Mouse (Mus musculus) ES-Bruce4 (cell line): ENCODE measurements around the gene Cfap45.

ENCODE experiments used
- CTCF ChIP-seq: IDR thresholded peaks from one replicate; pipeline ENCODE4 v1.8.1; 2011; ENCODE audit warnings: low read depth, low read length
- EP300 ChIP-seq: IDR thresholded peaks from 2 replicates; pipeline ENCODE4 v1.6.1; 2011; ENCODE audit warnings: low read depth, low read length; ENCODE audit not compliant: insufficient read depth
- POLR2A ChIP-seq: IDR thresholded peaks from one replicate; pipeline ENCODE4 v1.8.1; 2011; ENCODE audit warnings: low read length; ENCODE audit not compliant: insufficient read depth

DNA sequence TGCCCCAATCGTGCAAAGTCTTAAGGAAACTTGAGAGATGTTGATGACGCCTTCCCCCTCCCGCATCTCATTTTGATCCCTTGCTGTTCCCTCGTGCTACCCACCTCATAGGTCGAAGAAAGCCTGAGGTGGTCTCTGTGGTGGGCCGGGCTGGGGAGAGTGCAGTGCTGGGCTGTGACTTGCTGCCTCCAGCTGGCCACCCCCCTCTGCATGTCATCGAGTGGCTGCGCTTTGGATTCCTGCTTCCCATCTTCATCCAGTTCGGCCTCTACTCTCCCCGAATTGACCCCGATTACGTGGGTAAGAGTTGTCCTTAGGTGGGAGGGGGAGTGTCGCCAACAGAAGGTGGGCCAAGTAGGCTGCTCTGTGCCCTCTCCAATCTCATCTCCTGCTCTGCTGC, 35.9 kb upstream of the Cfap45 start:
- TF ChIP-seq EP300: no peak
- TF ChIP-seq CTCF: no peak
- TF ChIP-seq POLR2A: no peak
